Mouse (Mus musculus) lung, embryonic 14.5 days (tissue): Measurements from ENCODE around the gene Gpsm3. TPM values are rescaled to one million over a fixed set of nuclear protein-coding genes. Genes with fewer than 3 reads are reported as not detected.

Experiments used
- ATAC-seq: fragments of 200-750 bp; cut with Nextera tagmentation; 2 replicates; pipeline ENCODE4 v1.8.0; 2017; ENCODE audit warnings: mild to moderate bottlenecking, moderate TSS enrichment, moderate library complexity; ENCODE audit not compliant: insufficient read depth
- DNase-seq: peaks from one replicate; pipeline ENCODE4 v3.0.0-alpha.2; 2015
- H3K27ac ChIP-seq: fragments of 300-500 bp; sonication (generic); 2 replicates; pipeline ENCODE4 v1.5.1; 2014; ENCODE audit warnings: low read depth, mild to moderate bottlenecking, moderate library complexity
- H3K27me3 ChIP-seq: fragments of 300-500 bp; sonication (generic); 2 replicates; pipeline ENCODE4 v1.6.1; 2014; ENCODE audit warnings: low read length, control low read depth; ENCODE audit not compliant: insufficient read depth
- H3K36me3 ChIP-seq: fragments of 300-500 bp; sonication (generic); 2 replicates; pipeline ENCODE4 v1.6.1; 2014; ENCODE audit warnings: control low read depth; ENCODE audit not compliant: insufficient read depth
- H3K4me1 ChIP-seq: fragments of 300-500 bp; sonication (generic); 2 replicates; pipeline ENCODE4 v1.6.1; 2014; ENCODE audit warnings: antibody characterized with exemption, control low read depth; ENCODE audit not compliant: insufficient read depth
- H3K4me2 ChIP-seq: fragments of 300-500 bp; sonication (generic); 2 replicates; pipeline ENCODE4 v1.6.1; 2014; ENCODE audit warnings: mild to moderate bottlenecking
- H3K4me3 ChIP-seq: fragments of 300-500 bp; sonication (generic); 2 replicates; pipeline ENCODE4 v1.5.1; 2014; ENCODE audit warnings: low read depth, low read length
- H3K9ac ChIP-seq: fragments of 300-500 bp; sonication (generic); 2 replicates; pipeline ENCODE4 v1.6.1; 2014
- H3K9me3 ChIP-seq: fragments of 300-500 bp; sonication (generic); 2 replicates; pipeline ENCODE4 v1.6.1; 2016; ENCODE audit warnings: low read depth, low read length, control low read depth
- CTCF ChIP-seq: IDR thresholded peaks from 2 replicates; pipeline ENCODE4 v1.5.1; 2016; ENCODE audit warnings: antibody characterized with exemption, low read depth
- WGBS: fragments of 180-500 bp; shearing (Covaris S2); extraction: QIAGEN DNeasy Blood & Tissue Kit; methylation state at CpG from one replicate; pipeline ENCODE4 v1.1.7; 2014; 5-methylcytosine and 5-hydroxymethylcytosine counted together
- polyA plus RNA-seq: library from polyadenylated mRNA; unstranded; fragments of >200 nt; fragmentation: Nextera tagmentation; extraction: Ambion mirVana; gene quantifications from 2 replicates; pipeline ENCODE4 v1.2.1, GENCODE M21; 2014

Gene Gpsm3
- polyA plus RNA-seq, 1 experiment from 2014 or later: 14.5 TPM

GRCm38 (mm10) chr17:34586796-34587422 is 2.7 kb upstream of the Gpsm3 start:
- H3K4me3 ChIP-seq: peak overlapping the region; percentile 75
- H3K9me3 ChIP-seq: no peaks in the 10 kb centered on the region
- H3K27ac ChIP-seq: peak overlapping the region; percentile 96
- peak; percentile 96 for DNase-seq
- no peaks in the 10 kb centered on the region for H3K27me3 ChIP-seq
- ATAC-seq: peak; percentile 88
- no peaks in the 10 kb centered on the region for H3K36me3 ChIP-seq
- peak overlapping the region; percentile 91 for H3K9ac ChIP-seq
- peaks cover 39% of the 10 kb centered on the region for H3K4me1 ChIP-seq
- no peak for TF ChIP-seq CTCF
- WGBS: under 1% methylated on average over 38 of the region's 38 CpGs
- H3K4me2 ChIP-seq: peak overlapping the region; percentile 97

- Histone ChIP-seq H3K4me2 (peak overlapping the region; percentile 97), H3K36me3 (no peaks in the 10 kb centered on the region), H3K9me3 (no peaks in the 10 kb centered on the region), H3K27me3 (no peaks in the 10 kb centered on the region), H3K27ac (peak overlapping the region; percentile 96), H3K9ac (peak overlapping the region; percentile 91), H3K4me1 (peaks cover 39% of the 10 kb centered on the region), H3K4me3 (peak overlapping the region; percentile 75)
- ATAC-seq (peak; percentile 82), DNase-seq (peak; percentile 98)
- under 1% methylated on average over 50 of the region's 50 CpGs for WGBS
- no peak for TF ChIP-seq CTCF
Observed at GRCm38 (mm10) chr17:34587423-34587811, 2.2 kb upstream of the Gpsm3 start.

GRCm38 (mm10) chr17:34587814-34588213 is 1.8 kb upstream of the Gpsm3 start:
- peak overlapping the region; percentile 97 for H3K4me2 ChIP-seq
- DNase-seq (peak; percentile 26), ATAC-seq (no peak)
- H3K4me1 ChIP-seq: peaks cover 39% of the 10 kb centered on the region
- H3K9me3 ChIP-seq: no peaks in the 10 kb centered on the region
- H3K36me3 ChIP-seq: no peaks in the 10 kb centered on the region
- peak overlapping the region; percentile 75 for H3K4me3 ChIP-seq
- H3K27ac ChIP-seq: peak overlapping the region; percentile 96
- WGBS: 2% methylated on average over 19 of the region's 19 CpGs
- TF ChIP-seq CTCF: no peak
- H3K9ac ChIP-seq: peak overlapping the region; percentile 91
- no peaks in the 10 kb centered on the region for H3K27me3 ChIP-seq

- H3K27me3 ChIP-seq: no peaks in the 10 kb centered on the region
- WGBS: 57% methylated on average over 3 of the region's 3 CpGs
- ATAC-seq (no peak), DNase-seq (no peak)
- no peak overlapping the region for H3K4me3 ChIP-seq
- no peaks in the 10 kb centered on the region for H3K9me3 ChIP-seq
- peaks cover 42% of the 10 kb centered on the region for H3K4me1 ChIP-seq
- H3K36me3 ChIP-seq: no peaks in the 10 kb centered on the region
- H3K27ac ChIP-seq: no peak overlapping the region
- peak overlapping the region; percentile 97 for H3K4me2 ChIP-seq
- no peak overlapping the region for H3K9ac ChIP-seq
- TF ChIP-seq CTCF: no peak
Observed at GRCm38 (mm10) chr17:34588767-34589166, 839 bp upstream of the Gpsm3 start.

GRCm38 (mm10) chr17:34589206-34589605 is 400 bp upstream of the Gpsm3 start:
- DNase-seq (no peak), ATAC-seq (no peak)
- Histone ChIP-seq H3K27me3 (no peaks in the 10 kb centered on the region), H3K36me3 (peaks cover 4% of the 10 kb centered on the region), H3K4me2 (peak overlapping the region; percentile 97), H3K27ac (peak overlapping the region; percentile 98), H3K4me1 (peaks cover 44% of the 10 kb centered on the region), H3K4me3 (peak overlapping the region; percentile 14), H3K9ac (no peak overlapping the region; the same call in 1 of the 2 replicates), H3K9me3 (no peaks in the 10 kb centered on the region)
- 20% methylated on average over 7 of the region's 7 CpGs for WGBS
- TF ChIP-seq CTCF: no peak

GRCm38 (mm10) chr17:34590154-34590987 is 765 bp downstream of the Gpsm3 start:
- Histone ChIP-seq H3K36me3 (peaks cover 16% of the 10 kb centered on the region), H3K27me3 (no peaks in the 10 kb centered on the region), H3K4me3 (peak overlapping the region; percentile 14), H3K27ac (peak overlapping the region; percentile 98), H3K4me2 (peak overlapping the region; percentile 97), H3K4me1 (peaks cover 49% of the 10 kb centered on the region), H3K9me3 (no peaks in the 10 kb centered on the region), H3K9ac (0 out of 2 replicates have a peak overlapping the region, but pooled peaks have one; percentile 8)
- no peak for TF ChIP-seq CTCF
- no peak for ATAC-seq
- WGBS: 62% methylated on average over 15 of the region's 15 CpGs
- DNase-seq: no peak
